Mouse (Mus musculus) cerebellum, adult 2 months (tissue): ENCODE data around the gene Cdh12.

ENCODE experiments used
- CTCF ChIP-seq: fragments of 200-500 bp; IDR thresholded peaks from 2 replicates; pipeline ENCODE4 v1.5.1; 2011; ENCODE audit warnings: low read depth, mild to moderate bottlenecking, control low read depth, low read length, moderate library complexity, borderline replicate concordance; ENCODE audit not compliant: insufficient read depth
- POLR2A ChIP-seq: fragments of 200-500 bp; IDR thresholded peaks from 2 replicates; pipeline ENCODE4 v1.6.1; 2011; ENCODE audit warnings: low read length, control low read depth, borderline replicate concordance; ENCODE audit not compliant: insufficient read depth

- TF ChIP-seq POLR2A = no peak
- TF ChIP-seq CTCF = no peak
These were observed 917.3 kb downstream of the Cdh12 start for GRCm38 (mm10) chr15:21366366-21366765.
